Mouse (Mus musculus) hindbrain, embryonic 10.5 days (tissue): ENCODE results near the gene Iqcf4. TPM values are rescaled to one million over a fixed set of nuclear protein-coding genes. Genes with fewer than 3 reads are reported as not detected.
A peak's percentile ranks its signal among the peaks of the same experiment; 100 is the strongest.
"Not testable (repeated sequence)": the region's sequence is repeated elsewhere in the genome, so short reads cannot be mapped to it uniquely, and the experiment has no call there.

Experiments
- DNase-seq: peaks from one replicate; pipeline ENCODE4 v3.0.0-alpha.2; 2017; ENCODE audit warnings: low spot score
- H3K27ac ChIP-seq: fragments of 300-500 bp; sonication (generic); 2 replicates; pipeline ENCODE4 v1.5.1; 2016; ENCODE audit warnings: mild to moderate bottlenecking, moderate library complexity
- H3K27me3 ChIP-seq: fragments of 300-500 bp; sonication (generic); 2 replicates; pipeline ENCODE4 v1.6.1; 2016; ENCODE audit warnings: mild to moderate bottlenecking; ENCODE audit not compliant: poor library complexity, insufficient read depth, severe bottlenecking
- H3K36me3 ChIP-seq: fragments of 300-500 bp; sonication (generic); 2 replicates; pipeline ENCODE4 v1.6.1; 2016; ENCODE audit warnings: mild to moderate bottlenecking, moderate library complexity
- H3K4me1 ChIP-seq: fragments of 300-500 bp; sonication (generic); replicated peaks from 2 replicates; pipeline ENCODE4 v1.6.1; 2016; ENCODE audit warnings: mild to moderate bottlenecking
- H3K4me3 ChIP-seq: fragments of 300-500 bp; sonication (generic); 2 replicates; pipeline ENCODE4 v1.5.1; 2016; ENCODE audit warnings: mild to moderate bottlenecking, moderate library complexity
- H3K9me3 ChIP-seq: fragments of 300-500 bp; sonication (generic); 2 replicates; pipeline ENCODE4 v1.6.1; 2016; ENCODE audit warnings: mild to moderate bottlenecking, moderate library complexity
- WGBS: fragments of 180-500 bp; shearing (Covaris S2); methylation state at CpG from one replicate; pipeline ENCODE4 v1.1.7; 2016; 5-methylcytosine and 5-hydroxymethylcytosine counted together
- polyA plus RNA-seq: library from polyadenylated mRNA; unstranded; fragments of >200 nt; fragmentation: Nextera tagmentation; extraction: Ambion mirVana; gene quantifications from 2 replicates; pipeline ENCODE4 v1.2.1, GENCODE M21; 2016

Iqcf4 gene
- not detected in 2 replicates for polyA plus RNA-seq

DNA sequence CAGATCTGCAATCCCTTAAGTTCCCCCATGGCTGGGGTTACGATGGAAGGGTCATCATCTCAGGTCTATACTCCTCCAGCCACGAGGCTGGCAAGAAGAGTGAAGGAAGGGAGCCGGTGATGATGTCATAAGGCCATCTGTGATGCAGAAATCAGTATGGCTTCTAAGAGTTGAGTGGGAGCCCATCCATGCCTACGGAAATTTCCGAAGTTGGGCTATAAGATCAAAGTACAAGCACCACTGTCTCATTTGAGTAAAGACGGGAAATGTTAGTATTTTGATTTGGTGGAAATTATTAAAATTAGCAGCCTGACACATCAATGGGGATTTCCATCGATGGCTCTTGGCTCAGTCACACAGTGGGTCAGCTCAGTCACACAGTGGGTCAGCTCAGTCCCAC lies at the start of gene Iqcf4:
Gene Iqcf4, minus strand, starts transcription at position 101 of the 400 bp plus-strand sequence.
- no peaks in the 10 kb centered on the region for H3K4me1 ChIP-seq
- no peaks in the 10 kb centered on the region for H3K27me3 ChIP-seq
- 90% methylated on average over 7 of the region's 7 CpGs for WGBS

DNA sequence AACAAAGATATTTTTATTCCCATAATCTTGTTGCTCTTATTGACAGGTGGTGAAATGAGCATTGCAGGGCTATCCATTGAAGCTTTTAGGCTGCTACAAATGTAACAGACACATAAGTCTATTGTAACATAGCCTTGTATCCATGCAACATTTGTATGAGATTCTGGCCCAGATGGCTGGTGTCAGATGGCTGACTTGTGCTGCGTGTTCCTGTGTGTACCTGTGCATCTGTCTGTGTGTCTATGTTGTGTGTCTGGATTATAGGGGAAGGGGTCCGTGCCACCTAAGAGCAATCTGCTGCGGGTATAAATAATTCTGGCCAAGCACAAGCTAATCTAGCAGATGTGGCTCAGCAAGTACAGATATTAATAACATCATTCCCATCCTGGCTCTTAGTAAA lies 46.7 kb upstream of the Iqcf4 start:
- no peak for DNase-seq
- no peaks in the 10 kb centered on the region for H3K27me3 ChIP-seq
- H3K4me1 ChIP-seq = 0 out of 2 replicates have a peak, but pooled peaks cover 4% of the 10 kb centered on the region
- no peak overlapping the region for H3K4me3 ChIP-seq
- WGBS = 87% methylated on average over 3 of the region's 3 CpGs
- H3K27ac ChIP-seq = no peak overlapping the region
- H3K9me3 ChIP-seq = peaks cover 5% of the 10 kb centered on the region; the same call in 1 of the 2 replicates
- no peaks in the 10 kb centered on the region for H3K36me3 ChIP-seq

More for the DNA sequence above, at the start of gene Iqcf4:
- no peak within 1 kb of the TSS for H3K27ac ChIP-seq
- H3K4me3 ChIP-seq = no peak within 1 kb of the TSS
- no peaks in the 10 kb centered on the region for H3K36me3 ChIP-seq
- H3K9me3 ChIP-seq = no peaks in the 10 kb centered on the region
- DNase-seq = no peak

DNA sequence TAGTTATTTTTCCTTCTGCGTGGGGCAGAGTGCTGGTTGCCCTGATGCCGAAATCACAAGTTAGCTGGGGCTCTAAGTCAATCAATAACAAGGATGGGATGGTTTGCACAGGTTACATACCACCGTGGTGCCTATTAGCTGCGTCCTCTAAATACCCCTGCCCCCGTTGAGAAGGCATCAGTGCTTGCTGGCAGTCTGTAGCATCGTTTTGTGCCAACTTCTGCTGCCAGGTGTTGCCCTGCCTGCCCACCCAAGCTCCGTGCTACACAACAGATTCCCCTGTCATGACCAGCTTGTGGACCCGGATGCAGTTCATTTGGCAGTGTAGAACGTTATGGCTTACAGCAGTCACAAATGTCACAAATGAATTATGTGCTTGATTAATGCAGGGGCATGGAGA lies 45.5 kb upstream of the Iqcf4 start:
- Histone ChIP-seq H3K27ac (no peak overlapping the region), H3K36me3 (no peaks in the 10 kb centered on the region), H3K4me3 (no peak overlapping the region), H3K27me3 (no peaks in the 10 kb centered on the region), H3K4me1 (0 out of 2 replicates have a peak, but pooled peaks cover 4% of the 10 kb centered on the region), H3K9me3 (peaks cover 5% of the 10 kb centered on the region; the same call in 1 of the 2 replicates)
- WGBS = 89% methylated on average over 9 of the region's 9 CpGs
- DNase-seq = no peak

DNA sequence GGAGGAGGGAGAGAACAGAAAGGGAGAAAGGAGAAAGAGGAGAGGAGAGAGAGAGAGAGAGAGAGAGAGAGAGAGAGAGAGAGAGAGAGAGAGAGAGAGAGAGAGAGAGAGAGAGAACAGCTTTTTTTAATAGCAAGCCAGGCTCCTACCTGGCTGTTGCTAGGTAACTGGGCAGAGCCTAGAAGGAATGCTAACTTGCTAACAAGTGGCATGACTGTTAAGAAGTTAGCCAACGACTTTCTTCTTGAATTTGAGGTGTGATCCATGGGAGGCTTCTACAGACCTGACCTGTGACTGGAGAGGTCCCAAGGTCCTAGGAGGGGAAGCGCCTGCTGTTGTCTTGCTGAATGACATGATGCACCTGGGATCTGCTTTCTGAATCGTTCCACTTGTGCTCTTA lies 43.8 kb upstream of the Iqcf4 start:
- Histone ChIP-seq H3K4me3 (no peak overlapping the region), H3K9me3 (peaks cover 5% of the 10 kb centered on the region; the same call in 1 of the 2 replicates), H3K27ac (no peak overlapping the region), H3K4me1 (0 out of 2 replicates have a peak, but pooled peaks cover 4% of the 10 kb centered on the region), H3K36me3 (no peaks in the 10 kb centered on the region), H3K27me3 (no peaks in the 10 kb centered on the region)
- DNase-seq = no peak
- WGBS = 52% methylated on average over 3 of the region's 3 CpGs

DNA sequence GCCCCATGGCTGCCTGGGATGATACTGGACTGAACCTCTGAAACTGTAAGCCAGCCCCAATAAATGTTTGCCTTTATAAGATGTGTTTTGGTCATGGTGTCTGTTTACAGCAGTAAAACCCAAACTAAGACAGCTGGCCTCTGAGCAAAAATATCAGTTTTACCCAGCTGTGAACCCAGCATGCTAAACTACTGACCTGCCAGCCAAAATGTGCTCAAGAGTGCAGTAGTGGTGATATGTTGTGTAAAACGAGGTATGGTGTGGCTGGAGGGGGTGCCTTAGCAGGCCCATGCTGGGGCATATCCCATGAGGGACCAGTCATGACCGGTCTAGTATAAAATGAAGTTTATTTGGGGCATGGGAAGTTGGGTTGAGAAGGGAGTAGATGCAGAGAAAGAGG lies 43.2 kb upstream of the Iqcf4 start:
- H3K9me3 ChIP-seq = no peaks in the 10 kb centered on the region
- WGBS = 64% methylated on average over 2 of the region's 2 CpGs
- 0 out of 2 replicates have a peak, but pooled peaks cover 4% of the 10 kb centered on the region for H3K4me1 ChIP-seq
- DNase-seq = no peak
- no peak overlapping the region for H3K4me3 ChIP-seq
- H3K27ac ChIP-seq = no peak overlapping the region
- H3K36me3 ChIP-seq = no peaks in the 10 kb centered on the region
- H3K27me3 ChIP-seq = no peaks in the 10 kb centered on the region

DNA sequence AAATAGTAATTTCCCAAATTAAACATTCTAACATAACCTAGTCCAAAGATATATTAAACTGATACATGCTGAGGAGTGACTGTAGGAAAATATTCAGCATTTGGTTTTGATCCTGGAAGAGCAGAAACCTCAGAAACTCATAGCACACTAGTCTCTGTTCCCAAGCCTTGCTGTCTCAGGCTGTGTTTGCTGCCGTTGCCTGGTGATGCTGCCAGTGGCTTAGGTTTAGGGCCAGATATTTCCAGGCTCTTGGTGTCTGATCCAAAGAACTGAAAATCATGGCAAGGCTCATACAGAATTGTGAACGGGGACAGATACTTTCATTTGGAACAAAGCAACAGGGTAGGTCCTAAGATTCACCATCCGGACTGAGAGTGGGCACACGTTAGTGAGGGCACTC lies 39.9 kb upstream of the Iqcf4 start:
- Histone ChIP-seq H3K27ac (no peak overlapping the region), H3K27me3 (no peaks in the 10 kb centered on the region), H3K36me3 (no peaks in the 10 kb centered on the region), H3K9me3 (no peaks in the 10 kb centered on the region), H3K4me3 (no peak overlapping the region), H3K4me1 (0 out of 2 replicates have a peak, but pooled peaks cover 4% of the 10 kb centered on the region)
- 85% methylated on average over 4 of the region's 4 CpGs for WGBS
- DNase-seq = no peak

DNA sequence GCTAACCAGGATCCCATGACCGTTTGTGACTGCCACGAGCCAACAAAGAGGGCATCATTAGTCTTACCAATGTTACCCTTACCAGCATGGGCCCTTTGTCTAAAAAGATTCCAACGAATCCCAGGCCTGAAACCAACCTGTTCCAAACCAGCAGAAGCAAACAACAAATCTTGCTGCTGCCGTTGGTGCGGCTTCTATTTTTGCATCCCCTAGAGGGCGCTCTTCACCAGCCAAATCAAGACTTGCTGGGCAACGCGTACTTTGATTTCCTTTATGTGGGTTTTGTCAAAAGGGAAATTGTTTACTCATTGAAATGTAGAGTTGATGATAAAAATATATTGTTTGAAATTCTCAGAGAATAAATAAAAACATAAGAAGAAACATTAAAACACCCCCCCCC lies 29.8 kb upstream of the Iqcf4 start:
- 30% methylated on average over 8 of the region's 8 CpGs for WGBS
- Histone ChIP-seq H3K4me1 (0 out of 2 replicates have a peak, but pooled peaks cover 3% of the 10 kb centered on the region), H3K9me3 (no peaks in the 10 kb centered on the region), H3K27ac (no peak overlapping the region), H3K27me3 (no peaks in the 10 kb centered on the region), H3K4me3 (no peak overlapping the region), H3K36me3 (no peaks in the 10 kb centered on the region)
- peak; percentile 55 for DNase-seq

DNA sequence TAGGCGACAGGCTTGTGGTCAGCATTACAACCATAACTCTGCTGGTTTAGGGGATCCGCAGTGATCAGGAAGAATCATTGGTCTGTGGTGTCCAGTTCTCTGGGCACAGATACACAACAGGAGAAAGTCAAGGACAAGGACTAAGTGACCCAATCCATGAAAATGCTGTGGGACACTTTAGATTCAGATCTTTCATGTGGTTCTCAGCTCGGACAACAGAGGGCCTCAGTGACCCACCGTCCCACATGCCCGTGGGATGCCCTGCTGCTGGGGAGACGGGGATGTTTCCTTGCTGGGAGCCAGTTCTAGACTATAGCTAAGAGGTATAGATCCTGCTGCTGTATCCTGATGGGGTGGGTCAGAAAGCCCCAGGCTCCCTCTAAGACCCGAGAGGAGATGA lies 27.7 kb upstream of the Iqcf4 start:
- 0 out of 2 replicates have a peak, but pooled peaks cover 3% of the 10 kb centered on the region for H3K4me1 ChIP-seq
- DNase-seq = no peak
- H3K4me3 ChIP-seq = no peak overlapping the region
- H3K36me3 ChIP-seq = no peaks in the 10 kb centered on the region
- 47% methylated on average over 7 of the region's 7 CpGs for WGBS
- no peaks in the 10 kb centered on the region for H3K9me3 ChIP-seq
- H3K27ac ChIP-seq = no peak overlapping the region
- H3K27me3 ChIP-seq = no peaks in the 10 kb centered on the region

DNA sequence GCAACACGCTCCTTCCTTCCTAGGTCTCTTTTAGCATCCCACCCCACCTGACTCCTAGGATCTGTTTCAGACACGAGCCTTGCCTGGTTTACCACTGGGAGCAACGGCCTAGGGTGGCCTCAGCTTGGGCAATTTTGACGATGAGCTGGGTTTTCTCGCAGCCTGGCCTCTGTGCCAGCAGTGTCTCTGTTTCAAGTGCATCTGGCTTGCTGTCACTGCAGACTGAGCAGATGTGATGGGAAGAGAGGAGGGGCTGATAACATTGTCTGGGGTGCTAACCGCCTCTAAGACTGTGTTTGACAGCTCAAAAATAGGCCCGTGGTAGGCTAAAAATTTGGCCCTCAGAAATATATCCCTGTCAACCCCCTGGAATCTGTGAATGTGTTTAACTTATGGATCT lies 25.0 kb upstream of the Iqcf4 start:
- Histone ChIP-seq H3K36me3 (no peaks in the 10 kb centered on the region), H3K27me3 (no peaks in the 10 kb centered on the region), H3K9me3 (no peaks in the 10 kb centered on the region), H3K4me3 (no peak overlapping the region), H3K4me1 (0 out of 2 replicates have a peak, but pooled peaks cover 3% of the 10 kb centered on the region), H3K27ac (no peak overlapping the region)
- 73% methylated on average over 7 of the region's 7 CpGs for WGBS
- no peak for DNase-seq

DNA sequence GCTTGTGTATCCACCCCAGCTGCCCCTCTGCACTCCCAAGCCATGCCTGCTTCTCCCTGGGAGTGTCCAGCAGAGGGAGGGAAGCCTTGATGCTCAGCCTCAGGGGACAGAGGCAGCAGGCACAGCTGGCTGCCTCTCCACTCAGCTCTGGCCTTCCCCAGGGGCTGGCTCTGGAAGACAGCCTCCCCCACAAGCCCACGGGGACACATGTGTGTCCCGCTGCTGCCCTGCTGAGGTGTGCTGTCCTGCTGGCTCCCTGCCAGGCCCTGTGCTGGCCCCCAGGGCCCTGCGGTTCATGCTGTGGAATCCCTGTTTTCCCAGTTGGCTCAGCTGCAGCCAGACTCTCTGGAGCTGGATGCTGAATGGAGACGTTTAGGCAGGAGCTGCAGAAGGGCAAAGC lies 24.6 kb upstream of the Iqcf4 start:
- H3K36me3 ChIP-seq, DNase-seq, H3K4me3 ChIP-seq, H3K9me3 ChIP-seq, H3K27ac ChIP-seq, H3K4me1 ChIP-seq, H3K27me3 ChIP-seq: not testable (repeated sequence)
- 30% methylated on average over 4 of the region's 4 CpGs for WGBS

DNA sequence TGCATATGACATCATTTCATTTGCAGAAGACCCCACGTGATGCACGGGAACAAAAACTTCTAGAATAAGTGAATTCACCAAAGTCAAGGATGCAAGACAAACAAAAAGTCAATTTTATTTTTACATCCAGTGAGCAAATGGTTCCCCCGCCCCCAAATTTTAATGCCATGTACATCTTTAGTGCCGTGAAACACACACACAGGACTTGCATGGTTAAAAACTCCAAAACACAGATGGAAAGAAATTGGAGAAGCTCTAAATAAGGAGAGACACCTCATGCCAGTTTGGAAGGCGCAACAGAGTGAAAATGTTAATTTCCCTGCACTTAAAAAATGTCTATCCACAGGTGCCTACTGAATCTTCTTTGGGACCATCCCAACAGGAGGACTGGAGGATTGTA lies 21.4 kb upstream of the Iqcf4 start:
- no peak for DNase-seq
- Histone ChIP-seq H3K4me3 (no peak overlapping the region), H3K27ac (no peak overlapping the region), H3K36me3 (no peaks in the 10 kb centered on the region), H3K27me3 (no peaks in the 10 kb centered on the region), H3K9me3 (no peaks in the 10 kb centered on the region), H3K4me1 (0 out of 2 replicates have a peak, but pooled peaks cover 3% of the 10 kb centered on the region)
- WGBS = 92% methylated on average over 5 of the region's 5 CpGs

DNA sequence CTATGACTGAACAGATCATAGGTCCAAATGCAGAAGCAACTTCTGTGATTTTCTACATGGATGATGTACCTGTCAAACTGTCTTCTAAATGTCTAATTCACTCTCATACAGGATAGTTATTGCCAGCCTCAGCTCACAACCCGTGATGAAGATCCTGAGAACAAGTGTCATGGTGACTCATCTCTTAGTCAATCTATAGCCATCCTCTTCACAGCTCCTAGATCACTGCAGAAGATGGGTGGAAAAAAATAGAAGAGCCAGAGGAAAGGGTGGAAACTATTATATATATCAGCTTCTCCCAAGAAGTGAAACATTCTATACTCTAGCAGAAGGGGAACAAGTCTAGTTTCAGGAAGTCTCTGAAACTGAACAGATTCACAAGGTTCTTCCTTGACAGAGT lies 11.8 kb upstream of the Iqcf4 start:
- Histone ChIP-seq H3K4me3 (no peak overlapping the region), H3K27me3 (no peaks in the 10 kb centered on the region), H3K9me3 (no peaks in the 10 kb centered on the region), H3K36me3 (no peaks in the 10 kb centered on the region), H3K27ac (no peak overlapping the region), H3K4me1 (no peaks in the 10 kb centered on the region)
- no peak for DNase-seq
- 87% methylated on average over 1 of the region's 1 CpGs for WGBS

DNA sequence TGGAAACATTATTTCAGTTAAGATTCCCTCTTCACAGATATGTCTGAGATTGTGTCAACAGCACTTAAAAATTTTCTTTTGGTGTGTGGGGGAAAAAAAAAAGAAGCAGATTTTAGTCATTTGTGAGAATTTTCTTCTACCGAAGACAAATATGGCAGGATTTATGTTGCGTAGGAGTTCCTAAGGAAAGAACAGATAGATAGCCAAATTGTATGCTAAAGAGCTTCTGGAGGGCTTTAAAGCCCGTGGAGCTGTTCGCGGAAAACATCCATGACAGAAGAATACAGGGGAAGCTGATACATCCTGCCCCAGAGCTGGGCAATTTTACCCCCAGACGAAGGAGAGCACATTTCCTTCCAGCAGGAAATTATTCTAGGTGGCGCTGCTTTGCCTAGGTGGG lies 9.2 kb upstream of the Iqcf4 start:
- Histone ChIP-seq H3K4me3 (no peak overlapping the region), H3K9me3 (no peaks in the 10 kb centered on the region), H3K27ac (no peak overlapping the region), H3K27me3 (no peaks in the 10 kb centered on the region), H3K36me3 (no peaks in the 10 kb centered on the region), H3K4me1 (no peaks in the 10 kb centered on the region)
- WGBS = 83% methylated on average over 7 of the region's 7 CpGs
- no peak for DNase-seq

DNA sequence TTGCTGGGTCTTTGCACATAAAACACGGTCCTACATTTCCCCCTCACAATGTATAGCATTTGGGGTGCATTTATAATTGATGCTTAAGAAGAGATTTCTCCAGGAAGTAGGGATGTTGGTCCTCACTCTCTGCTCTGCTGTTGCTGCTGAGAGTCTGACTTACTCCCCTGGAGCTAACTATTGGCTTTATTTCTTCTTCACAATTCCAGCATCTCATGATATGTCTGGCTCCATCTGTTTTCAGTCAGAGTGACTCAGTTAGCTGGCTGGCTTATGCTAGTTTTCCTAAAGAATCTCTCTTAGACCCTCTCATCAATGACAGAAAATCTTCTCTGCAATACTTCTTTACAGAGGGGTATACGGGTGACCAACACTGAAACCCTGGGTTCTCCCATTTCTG lies 5.3 kb upstream of the Iqcf4 start:
- Histone ChIP-seq H3K36me3 (no peaks in the 10 kb centered on the region), H3K9me3 (no peaks in the 10 kb centered on the region), H3K4me1 (no peaks in the 10 kb centered on the region), H3K4me3 (no peak overlapping the region), H3K27me3 (no peaks in the 10 kb centered on the region), H3K27ac (no peak overlapping the region)
- DNase-seq = no peak
- WGBS = 90% methylated on average over 2 of the region's 2 CpGs
